Mouse (Mus musculus) ES-E14 (cell line): ENCODE results near the gene Ano9. TPM values are rescaled to one million over a fixed set of nuclear protein-coding genes. Genes with fewer than 3 reads are reported as not detected.
A peak's percentile ranks its signal among the peaks of the same experiment; 100 is the strongest.

Experiments
- DNase-seq: peaks from one replicate; pipeline ENCODE4 v3.0.0-alpha.2; 2013; ENCODE audit warnings: low read depth, low spot score
- H3K27ac ChIP-seq: 2 replicates; pipeline ENCODE4 v1.5.1; 2012; ENCODE audit warnings: low read depth, mild to moderate bottlenecking, low read length, moderate library complexity, mixed read lengths; ENCODE audit not compliant: poor library complexity, insufficient read depth, severe bottlenecking
- H3K36me3 ChIP-seq: 2 replicates; pipeline ENCODE4 v1.6.1; 2012; ENCODE audit warnings: mild to moderate bottlenecking, low read length, moderate library complexity, mixed read lengths; ENCODE audit not compliant: control insufficient read depth, poor library complexity, insufficient read depth, severe bottlenecking
- H3K4me1 ChIP-seq, 2 experiments: fragments of 150-350 bp in 1 of 2; sonication (generic) in 1 of 2; 2 replicates each; pipeline ENCODE4 v1.6.1; 2012; ENCODE audit warnings: low read length in 2 of 2, mild to moderate bottlenecking in 1 of 2, mixed read lengths in 1 of 2; ENCODE audit not compliant: control insufficient read depth in 2 of 2, insufficient read depth in 2 of 2, poor library complexity in 1 of 2
- H3K4me3 ChIP-seq, 2 experiments: fragments of 150-350 bp in 1 of 2; sonication (generic) in 1 of 2; 2 replicates each; pipeline ENCODE4 v1.5.1; 2012; ENCODE audit warnings: low read length in 2 of 2, low read depth in 1 of 2, mild to moderate bottlenecking in 1 of 2, mixed read lengths in 1 of 2; ENCODE audit not compliant: insufficient read depth in 1 of 2, poor library complexity in 1 of 2, severe bottlenecking in 1 of 2
- H3K9ac ChIP-seq: 2 replicates; pipeline ENCODE4 v1.6.1; 2012; ENCODE audit warnings: low read depth, mild to moderate bottlenecking, low read length, mixed read lengths; ENCODE audit not compliant: poor library complexity, insufficient read depth, severe bottlenecking
- H3K9me3 ChIP-seq: fragments of 150-350 bp; sonication (generic); 2 replicates; pipeline ENCODE4 v1.6.1; 2012; ENCODE audit warnings: low read depth, mild to moderate bottlenecking, low read length; ENCODE audit not compliant: control insufficient read depth, insufficient read depth
- CHD2 ChIP-seq: IDR thresholded peaks from 2 replicates; pipeline ENCODE4 v1.6.1; 2014; ENCODE audit warnings: mild to moderate bottlenecking, low read depth, low read length, inconsistent platforms
- HCFC1 ChIP-seq: IDR thresholded peaks from 2 replicates; pipeline ENCODE4 v1.6.1; 2012; ENCODE audit warnings: low read length, inconsistent platforms, borderline replicate concordance; ENCODE audit not compliant: insufficient read depth
- MAFK ChIP-seq: IDR thresholded peaks from 2 replicates; pipeline ENCODE4 v1.6.1; 2014; ENCODE audit warnings: mild to moderate bottlenecking, low read depth, low read length, inconsistent platforms; ENCODE audit not compliant: insufficient read depth
- ZC3H11A ChIP-seq: IDR thresholded peaks from 2 replicates; pipeline ENCODE4 v1.6.1; 2012; ENCODE audit warnings: low read depth, mild to moderate bottlenecking, inconsistent platforms, low read length, borderline replicate concordance
- ZNF384 ChIP-seq: IDR thresholded peaks from 2 replicates; pipeline ENCODE4 v1.6.1; 2012; ENCODE audit warnings: low read depth, low read length, inconsistent platforms
- in situ Hi-C, 2 experiments: fragments of 600-800 bp; cut with MboI; formaldehyde crosslinking; loops; one replicate each; pipeline ENCODE4 v1.15.1; 2025; ENCODE audit warnings: low sequenced_read_pairs in 2 of 2, inconsistent platforms in 1 of 2; ENCODE audit not compliant: unreplicated experiment in 2 of 2
- total RNA-seq: library from RNA; depleted of rRNA; stranded (reverse); fragments of 300-350 nt; gene quantifications from 2 replicates; pipeline ENCODE4 v1.2.3, GENCODE M21; 2012

Ano9 gene
- total RNA-seq, 1 experiment: 26.4 TPM

DNA sequence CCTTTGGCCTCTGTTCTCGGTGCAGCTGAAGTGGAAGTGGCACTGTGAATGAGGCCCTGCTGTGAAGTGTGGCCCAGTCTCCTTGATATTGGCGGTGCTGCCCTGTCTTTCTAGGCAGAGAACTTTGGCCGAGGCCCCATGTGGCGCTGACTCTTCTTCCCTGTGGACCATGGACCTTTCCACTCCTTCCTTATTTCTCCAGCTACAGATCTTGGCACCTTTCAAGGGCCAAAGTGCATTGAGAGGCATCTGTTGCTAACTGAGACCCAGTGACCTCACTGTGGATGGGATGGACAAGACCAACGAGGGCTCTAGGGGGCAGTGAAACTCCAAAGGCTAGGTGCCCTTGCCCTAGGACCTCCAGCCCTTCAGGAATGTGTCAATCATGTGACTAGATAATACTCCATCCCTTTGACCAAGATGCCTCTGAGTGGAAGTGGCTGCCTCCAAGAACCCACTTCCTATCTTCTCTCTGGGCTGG lies 3.5 kb upstream of the Ano9 start:
- DNase-seq: no peak
- Histone ChIP-seq H3K27ac (no peak overlapping the region), H3K9me3 (no peaks in the 10 kb centered on the region), H3K9ac (peak overlapping the region; percentile 23; the same call in 1 of the 2 replicates), H3K4me1 (peaks cover 2 to 16% of the 10 kb centered on the region in 2 experiments; a peak in 3 of 4 replicates), H3K36me3 (no peaks in the 10 kb centered on the region), H3K4me3 (no peak overlapping the region)
- in situ Hi-C loops: no loop called here
- TF ChIP-seq ZNF384 (no peak), MAFK (no peak), ZC3H11A (no peak), HCFC1 (no peak), CHD2 (no peak)

DNA sequence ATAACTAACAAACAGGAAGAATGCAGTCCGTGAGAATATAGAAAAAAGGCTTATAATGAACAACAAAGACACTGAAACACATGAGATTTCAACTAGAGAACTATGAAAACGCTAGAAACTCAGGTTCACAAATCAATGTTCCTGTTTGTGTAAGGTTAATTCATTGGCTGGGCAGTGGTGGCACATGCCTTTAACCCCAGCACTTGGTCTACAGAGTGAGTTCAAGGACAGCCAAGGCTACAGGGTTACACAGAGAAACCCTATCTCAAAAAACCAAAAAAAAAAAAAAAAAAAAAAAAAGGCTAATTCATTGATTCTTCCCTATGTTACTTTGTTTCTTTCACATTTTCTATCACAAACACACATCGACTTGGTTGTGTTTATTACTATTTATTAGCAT lies 3.0 kb upstream of the Ano9 start:
- DNase-seq: no peak
- no peak for TF ChIP-seq ZC3H11A
- no peak for TF ChIP-seq HCFC1
- no peak for TF ChIP-seq CHD2
- no peak for TF ChIP-seq MAFK
- no peak overlapping the region for H3K27ac ChIP-seq
- in situ Hi-C loops: no loop called here
- peaks cover 2 to 16% of the 10 kb centered on the region in 2 experiments; a peak in 2 of 4 replicates for H3K4me1 ChIP-seq
- H3K36me3 ChIP-seq: no peaks in the 10 kb centered on the region; the same call in 1 of the 2 replicates
- peak overlapping the region; percentile 23; the same call in 1 of the 2 replicates for H3K9ac ChIP-seq
- H3K9me3 ChIP-seq: no peaks in the 10 kb centered on the region
- H3K4me3 ChIP-seq: no peak overlapping the region

DNA sequence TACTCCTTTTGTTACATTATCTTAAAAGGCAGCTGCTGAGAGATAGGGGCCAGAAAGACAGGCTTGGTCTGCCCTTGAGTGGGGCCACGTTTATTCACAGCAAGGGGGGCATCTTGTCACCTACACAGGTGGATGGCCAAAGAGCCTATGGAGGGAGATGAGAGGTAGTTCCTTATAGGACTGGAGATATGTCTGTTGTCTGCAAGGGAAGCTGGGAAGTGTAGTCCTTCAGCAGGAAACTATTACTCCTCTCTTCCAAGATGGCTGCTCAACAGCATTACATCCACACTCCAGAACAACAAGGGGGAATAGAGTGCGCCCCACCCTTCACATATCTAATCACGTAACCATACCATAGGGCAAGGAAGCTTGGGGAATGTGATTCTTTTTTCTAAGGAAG lies 1.9 kb upstream of the Ano9 start:
- H3K9me3 ChIP-seq: no peaks in the 10 kb centered on the region
- peaks cover 2 to 18% of the 10 kb centered on the region in 2 experiments; a peak in 2 of 4 replicates for H3K4me1 ChIP-seq
- no peak overlapping the region for H3K4me3 ChIP-seq
- in situ Hi-C loops: no loop called here
- TF ChIP-seq MAFK (no peak), HCFC1 (peak; percentile 80), CHD2 (no peak), ZC3H11A (no peak)
- no peak overlapping the region for H3K9ac ChIP-seq
- DNase-seq: no peak
- H3K27ac ChIP-seq: no peak overlapping the region
- H3K36me3 ChIP-seq: no peaks in the 10 kb centered on the region; the same call in 1 of the 2 replicates

DNA sequence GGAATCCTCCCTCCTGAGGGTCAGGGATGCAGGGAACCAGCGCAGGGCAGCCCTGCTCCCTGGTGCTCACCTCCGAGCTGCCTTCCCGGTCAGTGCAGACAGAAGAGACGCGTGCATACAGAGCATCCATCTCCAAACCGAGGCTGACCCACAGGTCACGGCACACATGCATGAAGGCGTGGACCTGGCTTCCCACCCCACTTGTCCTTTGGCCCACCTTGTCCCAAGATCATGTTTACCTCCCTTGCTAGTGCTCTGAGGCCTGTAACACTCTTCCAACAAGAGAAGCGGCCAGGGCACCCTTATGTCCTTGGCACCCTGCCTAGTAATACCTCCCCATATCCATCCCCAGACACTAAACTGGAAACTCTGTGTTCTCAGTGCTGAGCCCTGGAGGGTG lies 1.7 kb downstream of the Ano9 start:
- no peak for DNase-seq
- TF ChIP-seq CHD2: no peak
- TF ChIP-seq MAFK: no peak
- no peak for TF ChIP-seq ZNF384
- no peak for TF ChIP-seq HCFC1
- in situ Hi-C loops: no loop called here

DNA sequence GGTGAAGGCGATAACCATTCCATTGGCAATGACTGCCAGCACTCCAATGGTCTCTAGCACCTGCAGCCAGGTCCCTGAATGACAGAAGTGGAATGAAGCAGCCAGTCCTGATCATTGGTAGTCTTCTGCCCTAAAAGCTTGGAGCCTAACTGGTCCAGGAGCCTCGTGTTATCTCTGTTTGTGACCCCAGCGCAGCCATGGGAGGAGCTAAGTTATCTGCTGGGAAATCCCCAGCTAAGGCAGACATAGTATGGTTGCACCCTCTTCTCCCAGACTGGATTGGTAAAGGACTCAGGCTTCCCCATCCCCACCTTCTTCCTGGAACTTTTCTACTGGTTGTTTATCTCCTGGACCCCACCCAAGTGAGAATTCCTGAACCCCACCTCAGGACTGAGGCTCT lies 14.4 kb downstream of the Ano9 start:
- TF ChIP-seq ZC3H11A (no peak), HCFC1 (no peak), ZNF384 (no peak), CHD2 (no peak), MAFK (no peak)
- H3K4me1 ChIP-seq: peaks cover 0 to 1% of the 10 kb centered on the region in 2 experiments; a peak in 1 of 4 replicates
- in situ Hi-C loops: no loop called here
- H3K36me3 ChIP-seq: peaks cover 9% of the 10 kb centered on the region; the same call in 1 of the 2 replicates
- no peak overlapping the region for H3K9ac ChIP-seq
- H3K27ac ChIP-seq: no peak overlapping the region
- DNase-seq: no peak
- H3K4me3 ChIP-seq: no peak overlapping the region
- H3K9me3 ChIP-seq: no peaks in the 10 kb centered on the region

More for the DNA sequence above, 1.7 kb downstream of the Ano9 start:
- no peak overlapping the region for H3K4me3 ChIP-seq
- H3K9ac ChIP-seq: no peak overlapping the region
- no peaks in the 10 kb centered on the region; the same call in 1 of the 2 replicates for H3K36me3 ChIP-seq
- peaks cover 2 to 13% of the 10 kb centered on the region in 2 experiments; a peak in 2 of 4 replicates for H3K4me1 ChIP-seq
- no peaks in the 10 kb centered on the region for H3K9me3 ChIP-seq
- no peak overlapping the region for H3K27ac ChIP-seq
